27 mouse cellular contexts compared by ENCODE assay signal in genomic region chr2:170476643-170477042, GRCm38 (mm10). TPM values are rescaled to one million over a fixed set of nuclear protein-coding genes. Genes with fewer than 3 reads are reported as not detected.
DNase-seq lines count a peak whose midpoint lies in the region; ATAC-seq lines count a peak whose summit lies in the region.
"Had no signal": no experiment of that assay in that cellular context is flagged by ENCODE, and none has a peak within 500 bp of the region (broad histone marks: within the 10 kb centered on the region; RNA-seq: fewer than 3 reads in every experiment).

No protein-coding gene starts in this region.

- no peak for DNase-seq in heart, postnatal 25 days (ENCODE audit: low spot score)
- peak; percentile 56 for DNase-seq in kidney, adult 9 months
- no peak for DNase-seq in kidney, postnatal 14 days
- DNase-seq in retina, postnatal 1 day: peak; percentile 56
- no peak for DNase-seq in retina, embryonic 14.5 days (ENCODE audit: low spot score)
- DNase-seq in left cerebral cortex, postnatal 14 days (ENCODE audit: low spot score in 2 of 2): no peak
- DNase-seq: cerebellum, adult 11 months; liver; liver, postnatal 0 days; right cerebral cortex, postnatal 25 days had no signal

- intact Hi-C loops in heart, postnatal 25 days (cut with DNase I): no loop called here
- intact Hi-C loops in left cerebral cortex, postnatal 14 days (cut with DNase I): no loop called here

- 23% methylated on average over 8 of the region's 8 CpGs for WGBS in heart, embryonic 12.5 days

- peaks cover 74% of the 10 kb centered on the region for H3K27me3 ChIP-seq in heart, embryonic 12.5 days (replicated peaks)
- H3K27me3 ChIP-seq: forebrain, embryonic 15.5 days; hindbrain, embryonic 12.5 days; midbrain, embryonic 12.5 days had no signal

- H3K4me1 ChIP-seq in heart, embryonic 12.5 days (replicated peaks): peaks cover 11% of the 10 kb centered on the region; the same call in 1 of the 2 replicates
- H3K4me1 ChIP-seq: embryonic facial prominence, embryonic 10.5 days; forebrain, embryonic 15.5 days; hindbrain, embryonic 12.5 days; limb, embryonic 10.5 days; midbrain, embryonic 12.5 days had no signal

- no peaks in the 10 kb centered on the region for H3K36me3 ChIP-seq in heart, embryonic 12.5 days
- H3K36me3 ChIP-seq: embryonic facial prominence, embryonic 10.5 days; forebrain, embryonic 15.5 days; hindbrain, embryonic 12.5 days; limb, embryonic 10.5 days; midbrain, embryonic 12.5 days had no signal

- H3K27ac ChIP-seq in heart, embryonic 12.5 days (ENCODE audit: poor library complexity, severe bottlenecking): no peak overlapping the region
- H3K27ac ChIP-seq: embryonic facial prominence, embryonic 10.5 days; forebrain, embryonic 15.5 days; hindbrain, embryonic 12.5 days; kidney, postnatal 0 days; left cerebral cortex, adult 2 months; limb, embryonic 10.5 days; midbrain, embryonic 12.5 days had no signal

- H3K9me3 ChIP-seq in heart, embryonic 12.5 days (replicated peaks): peaks cover 5% of the 10 kb centered on the region; the same call in 1 of the 2 replicates
- H3K9me3 ChIP-seq: embryonic facial prominence, embryonic 10.5 days; forebrain, embryonic 15.5 days; hindbrain, embryonic 12.5 days; limb, embryonic 10.5 days; midbrain, embryonic 12.5 days had no signal

- no peak overlapping the region for H3K4me3 ChIP-seq in heart, embryonic 12.5 days
- H3K4me3 ChIP-seq: embryonic facial prominence, embryonic 10.5 days; forebrain, embryonic 15.5 days; hindbrain, embryonic 12.5 days; left cerebral cortex, adult 2 months; limb, embryonic 10.5 days; midbrain, embryonic 12.5 days had no signal

- H3K4me2 ChIP-seq in heart, embryonic 12.5 days: no peak overlapping the region
- H3K4me2 ChIP-seq: forebrain, embryonic 15.5 days; hindbrain, embryonic 12.5 days; midbrain, embryonic 12.5 days had no signal

- ATAC-seq in heart, embryonic 12.5 days (ENCODE audit: insufficient number of reproducible peaks, low FRiP score): 0 out of 2 replicates have a peak, but pooled peaks have one; percentile 42
- ATAC-seq: forebrain, embryonic 15.5 days; intestine, postnatal 0 days; liver, postnatal 0 days had no signal

- H3K9ac ChIP-seq in heart, embryonic 12.5 days: no peak overlapping the region
- H3K9ac ChIP-seq: forebrain, embryonic 15.5 days; hindbrain, embryonic 12.5 days; liver, postnatal 0 days; midbrain, embryonic 12.5 days had no signal

RNA-seq across cellular contexts. Expression of gene Pfdn4, which starts 19.6 kb away (rescaled TPM):
- 63.1 and 67.1 TPM in 2 replicates for polyA plus RNA-seq in heart, embryonic 12.5 days (2016; fragmentation: Nextera tagmentation; extraction: Ambion mirVana)
- total RNA-seq in heart, postnatal 25 days (2021): 10 to 100 TPM; 11.1 to 12.2 TPM
- total RNA-seq in left cerebral cortex, postnatal 14 days (2021): 10 to 100 TPM; 29.6 to 34.2 TPM

RNA-seq across cellular contexts. Expression of gene Cyp24a1, which starts 20.3 kb away (rescaled TPM):
- polyA plus RNA-seq in heart, embryonic 12.5 days (2016; fragmentation: Nextera tagmentation; extraction: Ambion mirVana): not detected in 2 replicates
- total RNA-seq in heart, postnatal 25 days (2021): not detected
- total RNA-seq in left cerebral cortex, postnatal 14 days (2021): not detected
- total RNA-seq: gastrocnemius, postnatal 10 days; granulocyte monocyte progenitor cell, adult 5-6 weeks; layer of hippocampus, postnatal 10 days; left cerebral cortex, adult 2 months; megakaryocyte, adult 5-6 weeks; MEL had no signal
- polyA plus RNA-seq: C2C12; embryonic facial prominence, embryonic 10.5 days; hindbrain, embryonic 12.5 days; intestine, postnatal 0 days; limb, embryonic 10.5 days; liver, postnatal 0 days; spleen, adult 2 months; urinary bladder, adult 2 months had no signal

RNA-seq across cellular contexts. Expression of gene Bcas1, which starts 49.0 kb away (rescaled TPM):
- polyA plus RNA-seq in heart, embryonic 12.5 days (2016; fragmentation: Nextera tagmentation; extraction: Ambion mirVana): 0.74 and 1.1 TPM in 2 replicates
- total RNA-seq in heart, postnatal 25 days (2021): under 1 TPM; 0.11 to 0.23 TPM
- 10 to 100 TPM; 53.7 to 70.4 TPM for total RNA-seq in left cerebral cortex, postnatal 14 days (2021)
- total RNA-seq: megakaryocyte, adult 5-6 weeks had no signal
- polyA plus RNA-seq: C2C12 had no signal

Comparison
In these comparisons a context has a peak if more than half of its experiments do, and no peak if none do; other contexts are left out.
1. DNase-seq: peak in kidney, adult 9 months (single experiment) and retina, postnatal 1 day (single experiment); none in heart, postnatal 25 days (single experiment), kidney, postnatal 14 days (single experiment), retina, embryonic 14.5 days (single experiment) and left cerebral cortex, postnatal 14 days (0 of 2).
2. RNA of gene Bcas1, which starts 49.0 kb away (total RNA-seq): 53.7 to 70.4 TPM in left cerebral cortex, postnatal 14 days; 0.11 to 0.23 TPM in heart, postnatal 25 days; every median in the first group is over 10 times any median in the second.